Mouse (Mus musculus) testis, postnatal 14 days (tissue): ENCODE measurements around the gene Tas1r3.

Source experiments
- DNase-seq: peaks from one replicate; pipeline ENCODE4 v3.0.0; 2021; ENCODE audit warnings: low spot score

The Tas1r3 gene

GRCm38 (mm10) chr4:155887674-155888073, 24.5 kb upstream of the Tas1r3 start:
- DNase-seq, result no peak

GRCm38 (mm10) chr4:155886330-155886729, 23.2 kb upstream of the Tas1r3 start:
- no peak for DNase-seq

- no peak for DNase-seq
Observed at GRCm38 (mm10) chr4:155883587-155883986, 20.4 kb upstream of the Tas1r3 start.

- DNase-seq, result no peak
Observed at GRCm38 (mm10) chr4:155871404-155871803, 8.2 kb upstream of the Tas1r3 start.

GRCm38 (mm10) chr4:155869317-155870033, 6.3 kb upstream of the Tas1r3 start, which contains the start of the genes Cptp and Ints11:
Gene Cptp (minus strand): TSS chr4:155869440.
Gene Ints11 (plus strand): TSS chr4:155869546.
- peak; percentile 96 for DNase-seq

- no peak for DNase-seq
Observed at GRCm38 (mm10) chr4:155868614-155869298, 5.6 kb upstream of the Tas1r3 start.

GRCm38 (mm10) chr4:155861787-155862186, 1.4 kb downstream of the Tas1r3 start:
- no peak for DNase-seq

GRCm38 (mm10) chr4:155859318-155859717, 3.8 kb downstream of the Tas1r3 start:
- peak; percentile 71 for DNase-seq

- DNase-seq, result no peak
Observed at GRCm38 (mm10) chr4:155856881-155857280, 6.3 kb downstream of the Tas1r3 start.

- no peak for DNase-seq
Observed at GRCm38 (mm10) chr4:155856071-155856470, 7.1 kb downstream of the Tas1r3 start.

GRCm38 (mm10) chr4:155854991-155855390, 8.2 kb downstream of the Tas1r3 start:
- DNase-seq, result no peak

- DNase-seq, result no peak
Observed at GRCm38 (mm10) chr4:155853421-155853820, 9.7 kb downstream of the Tas1r3 start.

GRCm38 (mm10) chr4:155851951-155852411, 11.2 kb downstream of the Tas1r3 start:
- DNase-seq, result no peak

GRCm38 (mm10) chr4:155851368-155851767, 11.8 kb downstream of the Tas1r3 start:
- DNase-seq, result no peak

- no peak for DNase-seq
Observed at GRCm38 (mm10) chr4:155849792-155850451, 13.2 kb downstream of the Tas1r3 start.

- DNase-seq, result no peak
Observed at GRCm38 (mm10) chr4:155849391-155849790, 13.8 kb downstream of the Tas1r3 start.

- DNase-seq, result no peak
Observed at GRCm38 (mm10) chr4:155848434-155849095, 14.6 kb downstream of the Tas1r3 start.

- DNase-seq, result peak; percentile 63
Observed at GRCm38 (mm10) chr4:155847591-155848352, 15.4 kb downstream of the Tas1r3 start.

GRCm38 (mm10) chr4:155846871-155847578, 16.1 kb downstream of the Tas1r3 start, which contains the start of gene Dvl1:
Gene Dvl1 (plus strand): TSS chr4:155847402.
- DNase-seq, result peak; percentile 92

GRCm38 (mm10) chr4:155843231-155843630, 19.9 kb downstream of the Tas1r3 start:
- DNase-seq, result no peak
